Mouse (Mus musculus) midbrain, embryonic 15.5 days (tissue): ENCODE data around the gene Agbl4. TPM values are rescaled to one million over a fixed set of nuclear protein-coding genes. Genes with fewer than 3 reads are reported as not detected.

Source experiments
- ATAC-seq: fragments of 200-750 bp; cut with Nextera tagmentation; replicated peaks from 2 replicates; pipeline ENCODE4 v1.8.0; 2017; ENCODE audit warnings: moderate TSS enrichment
- H3K27ac ChIP-seq: fragments of 300-500 bp; sonication (generic); 2 replicates; pipeline ENCODE4 v1.5.1; 2015; ENCODE audit warnings: mild to moderate bottlenecking, inconsistent platforms
- H3K27me3 ChIP-seq: fragments of 300-500 bp; sonication (generic); replicated peaks from 2 replicates; pipeline ENCODE4 v1.6.1; 2015; ENCODE audit warnings: inconsistent platforms
- H3K36me3 ChIP-seq: fragments of 300-500 bp; sonication (generic); replicated peaks from 2 replicates; pipeline ENCODE4 v1.6.1; 2015; ENCODE audit warnings: inconsistent platforms
- H3K4me1 ChIP-seq: fragments of 300-500 bp; sonication (generic); 2 replicates; pipeline ENCODE4 v1.6.1; 2015; ENCODE audit warnings: inconsistent platforms
- H3K4me2 ChIP-seq: fragments of 300-500 bp; sonication (generic); 2 replicates; pipeline ENCODE4 v1.6.1; 2015; ENCODE audit warnings: inconsistent platforms, mild to moderate bottlenecking, moderate library complexity
- H3K4me3 ChIP-seq: fragments of 300-500 bp; sonication (generic); 2 replicates; pipeline ENCODE4 v1.5.1; 2015; ENCODE audit warnings: mild to moderate bottlenecking, inconsistent platforms
- H3K9ac ChIP-seq: fragments of 300-500 bp; sonication (generic); 2 replicates; pipeline ENCODE4 v1.6.1; 2015; ENCODE audit warnings: mild to moderate bottlenecking, inconsistent platforms
- H3K9me3 ChIP-seq: fragments of 300-500 bp; sonication (generic); 2 replicates; pipeline ENCODE4 v1.6.1; 2016; ENCODE audit warnings: inconsistent platforms
- WGBS: fragments of 180-500 bp; shearing (Covaris S2); methylation state at CpG from one replicate; pipeline ENCODE4 v1.1.7; 2015; ENCODE audit warnings: mixed read lengths; 5-methylcytosine and 5-hydroxymethylcytosine counted together
- polyA plus RNA-seq: library from polyadenylated mRNA; unstranded; fragments of >200 nt; fragmentation: Nextera tagmentation; extraction: Ambion mirVana; gene quantifications from 2 replicates; pipeline ENCODE4 v1.2.1, GENCODE M21; 2015

Agbl4 gene
- polyA plus RNA-seq, 1 experiment from 2014 or later = 2.7 TPM

- H3K4me2 ChIP-seq = no peak overlapping the region
- WGBS = 33% methylated on average over 1 of the region's 1 CpGs
- peak overlapping the region; percentile 9; the same call in 1 of the 2 replicates for H3K27ac ChIP-seq
- ATAC-seq = peak; percentile 54
- H3K36me3 ChIP-seq = no peaks in the 10 kb centered on the region
- H3K9ac ChIP-seq = no peak overlapping the region
- H3K4me3 ChIP-seq = no peak overlapping the region
- no peaks in the 10 kb centered on the region for H3K4me1 ChIP-seq
- H3K27me3 ChIP-seq = no peaks in the 10 kb centered on the region
- H3K9me3 ChIP-seq = no peaks in the 10 kb centered on the region
These were observed 607.4 kb downstream of the Agbl4 start for GRCm38 (mm10) chr4:111004719-111005479.

- H3K27ac ChIP-seq = no peak overlapping the region
- no peaks in the 10 kb centered on the region for H3K9me3 ChIP-seq
- no peak overlapping the region for H3K4me2 ChIP-seq
- no peak for ATAC-seq
- H3K27me3 ChIP-seq = no peaks in the 10 kb centered on the region
- 93% methylated on average over 4 of the region's 4 CpGs for WGBS
- H3K4me3 ChIP-seq = no peak overlapping the region
- H3K4me1 ChIP-seq = no peaks in the 10 kb centered on the region
- H3K36me3 ChIP-seq = no peaks in the 10 kb centered on the region
- H3K9ac ChIP-seq = no peak overlapping the region
These were observed 621.9 kb downstream of the Agbl4 start for GRCm38 (mm10) chr4:111019376-111019775.

DNA sequence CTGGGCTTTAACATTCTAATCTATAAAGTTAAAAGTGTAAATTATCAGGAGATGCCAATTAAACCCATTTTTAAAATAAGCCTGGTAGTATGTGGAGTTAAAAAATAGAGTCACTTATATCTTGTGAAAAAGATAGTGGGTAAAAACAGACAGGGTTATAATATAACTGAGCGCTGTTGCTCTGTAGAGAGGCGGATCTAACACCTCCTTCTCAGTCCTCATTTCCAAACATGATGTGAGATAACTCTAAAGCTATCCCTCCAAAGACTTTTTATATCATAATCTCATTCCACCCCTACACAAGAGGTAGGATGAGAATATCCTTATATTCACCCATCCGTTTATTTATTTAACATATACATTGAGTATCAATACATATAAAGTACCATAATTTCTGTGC lies 669.9 kb downstream of the Agbl4 start:
- Histone ChIP-seq H3K4me2 (no peak overlapping the region), H3K9ac (no peak overlapping the region), H3K27ac (no peak overlapping the region), H3K36me3 (no peaks in the 10 kb centered on the region), H3K27me3 (no peaks in the 10 kb centered on the region), H3K4me1 (no peaks in the 10 kb centered on the region), H3K4me3 (no peak overlapping the region), H3K9me3 (no peaks in the 10 kb centered on the region)
- WGBS = 96% methylated on average over 3 of the region's 3 CpGs
- no peak for ATAC-seq

DNA sequence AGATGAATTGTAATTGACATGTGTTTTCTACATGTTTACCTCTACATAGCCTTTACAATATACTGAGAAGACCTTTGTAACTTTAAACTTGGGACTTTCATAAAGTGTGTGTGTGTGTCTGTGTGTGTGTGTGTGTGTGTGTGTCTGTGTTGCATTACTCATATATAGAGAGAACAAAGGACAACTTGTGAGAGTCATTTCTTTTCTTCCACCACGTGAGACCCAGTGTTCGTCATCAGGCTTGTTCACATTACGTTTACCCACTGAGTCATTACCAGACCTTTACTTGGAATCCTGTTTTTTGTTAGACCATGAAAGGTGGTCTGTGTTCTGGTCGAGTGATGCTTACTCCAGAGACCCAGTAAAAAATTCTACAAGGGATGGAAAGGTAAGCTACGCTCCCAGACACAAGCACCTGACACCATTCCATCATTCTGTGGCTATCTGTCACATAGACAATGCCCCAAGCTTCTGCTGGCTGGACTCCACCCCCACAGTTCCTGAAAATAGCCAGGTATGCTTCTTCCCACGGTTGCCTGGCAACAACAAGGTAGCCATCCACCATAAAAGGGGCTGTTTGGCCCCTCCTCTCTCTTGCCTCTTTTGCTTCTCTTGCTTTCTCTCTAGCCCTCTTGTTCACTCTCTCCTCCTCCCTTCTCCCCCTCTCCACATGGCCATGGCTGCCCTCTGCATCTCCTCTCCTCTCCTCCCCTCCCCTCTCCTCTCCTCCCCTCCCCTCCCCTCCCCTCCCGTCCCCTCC lies 676.5 kb downstream of the Agbl4 start:
- no peak overlapping the region for H3K9ac ChIP-seq

DNA sequence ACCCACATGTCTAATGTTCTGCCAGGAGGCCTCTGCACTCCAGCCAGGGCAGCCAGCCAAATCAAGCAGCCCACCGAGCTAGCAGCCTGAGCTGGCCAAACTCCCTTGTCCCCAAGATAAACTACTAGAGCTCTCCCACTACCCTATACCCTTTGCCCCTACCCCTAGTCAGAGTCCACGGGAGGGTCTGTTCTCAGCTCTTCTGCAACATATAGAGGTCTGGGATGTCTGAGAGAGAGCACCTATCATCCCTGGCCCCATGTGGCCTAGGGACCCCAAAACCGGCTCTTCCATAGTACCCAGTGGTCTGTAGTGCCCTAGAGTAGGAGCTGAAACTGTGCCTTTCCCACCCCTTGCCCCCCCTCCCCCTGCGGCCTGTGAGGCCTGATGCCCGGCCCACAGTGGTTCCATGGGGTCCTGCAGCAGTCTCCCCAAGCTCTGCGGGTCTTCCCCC lies 677.3 kb downstream of the Agbl4 start:
- Histone ChIP-seq H3K9me3 (no peaks in the 10 kb centered on the region), H3K4me2 (no peak overlapping the region), H3K27me3 (no peaks in the 10 kb centered on the region), H3K4me3 (no peak overlapping the region), H3K36me3 (no peaks in the 10 kb centered on the region), H3K9ac (no peak overlapping the region), H3K4me1 (no peaks in the 10 kb centered on the region), H3K27ac (no peak overlapping the region)
- ATAC-seq = no peak
- WGBS = 86% methylated on average over 6 of the region's 6 CpGs

More for the DNA sequence above, 676.5 kb downstream of the Agbl4 start:
- Histone ChIP-seq H3K4me3 (no peak overlapping the region), H3K36me3 (no peaks in the 10 kb centered on the region), H3K4me2 (no peak overlapping the region), H3K9me3 (no peaks in the 10 kb centered on the region), H3K4me1 (no peaks in the 10 kb centered on the region), H3K27ac (no peak overlapping the region), H3K27me3 (no peaks in the 10 kb centered on the region)
- peak; percentile 66; the same call in 1 of the 2 replicates for ATAC-seq
- 71% methylated on average over 6 of the region's 7 CpGs for WGBS

DNA sequence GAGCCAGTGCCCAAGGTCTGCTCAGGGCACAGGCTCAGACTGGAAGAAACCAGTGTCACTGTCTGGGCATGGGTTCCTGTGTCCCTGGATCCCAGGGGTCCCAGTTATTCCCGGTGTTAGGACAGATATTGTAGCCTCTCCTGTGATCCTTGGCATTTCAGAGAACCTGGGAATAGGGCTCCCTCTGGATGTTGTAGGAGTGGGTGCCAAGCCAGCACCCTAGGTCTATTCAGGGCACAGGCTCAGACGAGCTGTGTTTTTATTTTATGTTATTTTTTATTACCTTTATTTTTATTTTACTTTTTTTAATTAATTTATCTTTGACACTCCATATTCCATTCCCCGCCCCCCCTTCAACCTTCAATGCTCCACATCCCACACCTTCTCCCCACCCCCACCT lies 680.3 kb downstream of the Agbl4 start:
- H3K4me3 ChIP-seq = no peak overlapping the region
- no peak overlapping the region for H3K4me2 ChIP-seq
- ATAC-seq = no peak
- H3K4me1 ChIP-seq = no peaks in the 10 kb centered on the region
- no peak overlapping the region for H3K27ac ChIP-seq
- no peaks in the 10 kb centered on the region for H3K9me3 ChIP-seq
- no peaks in the 10 kb centered on the region for H3K27me3 ChIP-seq
- H3K9ac ChIP-seq = no peak overlapping the region
- H3K36me3 ChIP-seq = no peaks in the 10 kb centered on the region
- 86% methylated on average over 3 of the region's 3 CpGs for WGBS

DNA sequence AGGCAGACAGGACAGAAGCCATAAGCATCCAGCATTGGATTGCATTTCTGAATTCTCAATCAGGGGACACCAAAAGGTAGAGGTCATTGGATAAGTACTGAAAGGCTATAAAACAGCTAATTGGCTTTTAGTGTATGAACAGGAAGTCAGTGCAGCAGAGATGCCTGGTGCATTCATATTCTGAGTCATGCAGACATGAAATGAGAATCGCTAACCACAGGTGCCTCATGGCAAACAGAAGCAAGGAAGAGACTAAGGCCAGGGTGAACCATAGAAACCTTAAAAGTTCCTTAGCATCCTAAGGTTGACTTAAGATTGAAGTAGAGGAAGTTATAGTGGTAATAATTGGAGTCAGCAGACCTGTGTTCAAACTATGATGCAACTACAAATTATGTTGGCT lies 687.9 kb downstream of the Agbl4 start:
- no peak for ATAC-seq

GRCm38 (mm10) chr4:111136217-111137147 lies 739.0 kb downstream of the Agbl4 start:
- ATAC-seq = peak; percentile 89

More for the DNA sequence above, 687.9 kb downstream of the Agbl4 start:
- H3K9me3 ChIP-seq = no peaks in the 10 kb centered on the region
- H3K4me1 ChIP-seq = no peaks in the 10 kb centered on the region
- WGBS = 91% methylated on average over 1 of the region's 1 CpGs
- H3K36me3 ChIP-seq = no peaks in the 10 kb centered on the region
- no peak overlapping the region for H3K9ac ChIP-seq
- H3K27ac ChIP-seq = no peak overlapping the region
- H3K27me3 ChIP-seq = no peaks in the 10 kb centered on the region
- no peak overlapping the region for H3K4me2 ChIP-seq
- no peak overlapping the region for H3K4me3 ChIP-seq

GRCm38 (mm10) chr4:111147748-111148147 lies 750.3 kb downstream of the Agbl4 start:
- Histone ChIP-seq H3K4me2 (no peak overlapping the region), H3K27me3 (no peaks in the 10 kb centered on the region), H3K9ac (no peak overlapping the region), H3K9me3 (no peaks in the 10 kb centered on the region), H3K27ac (no peak overlapping the region), H3K4me3 (no peak overlapping the region), H3K4me1 (no peaks in the 10 kb centered on the region), H3K36me3 (no peaks in the 10 kb centered on the region)
- no peak for ATAC-seq
- WGBS = 93% methylated on average over 1 of the region's 1 CpGs

More at GRCm38 (mm10) chr4:111136217-111137147, 739.0 kb downstream of the Agbl4 start:
- WGBS = 58% methylated on average over 3 of the region's 3 CpGs
- no peak overlapping the region for H3K4me2 ChIP-seq
- no peaks in the 10 kb centered on the region for H3K36me3 ChIP-seq
- H3K27ac ChIP-seq = no peak overlapping the region
- no peaks in the 10 kb centered on the region for H3K4me1 ChIP-seq
- no peaks in the 10 kb centered on the region for H3K27me3 ChIP-seq
- H3K9ac ChIP-seq = no peak overlapping the region
- no peaks in the 10 kb centered on the region for H3K9me3 ChIP-seq
- H3K4me3 ChIP-seq = no peak overlapping the region

GRCm38 (mm10) chr4:111155859-111156258 lies 758.4 kb downstream of the Agbl4 start:
- Histone ChIP-seq H3K27me3 (no peaks in the 10 kb centered on the region), H3K4me3 (no peak overlapping the region)
- ATAC-seq = no peak

GRCm38 (mm10) chr4:111181478-111181877 lies 784.0 kb downstream of the Agbl4 start:
- Histone ChIP-seq H3K27ac (no peak overlapping the region), H3K27me3 (no peaks in the 10 kb centered on the region), H3K9me3 (no peaks in the 10 kb centered on the region), H3K4me1 (no peaks in the 10 kb centered on the region), H3K9ac (no peak overlapping the region), H3K4me3 (no peak overlapping the region), H3K36me3 (no peaks in the 10 kb centered on the region), H3K4me2 (no peak overlapping the region)
- WGBS = 82% methylated on average over 2 of the region's 2 CpGs
- no peak for ATAC-seq

More at GRCm38 (mm10) chr4:111155859-111156258, 758.4 kb downstream of the Agbl4 start:
- Histone ChIP-seq H3K27ac (no peak overlapping the region), H3K4me1 (no peaks in the 10 kb centered on the region), H3K9me3 (no peaks in the 10 kb centered on the region), H3K4me2 (no peak overlapping the region), H3K36me3 (no peaks in the 10 kb centered on the region), H3K9ac (no peak overlapping the region)
- 73% methylated on average over 1 of the region's 1 CpGs for WGBS

- no peaks in the 10 kb centered on the region for H3K36me3 ChIP-seq
- ATAC-seq = no peak
- no peaks in the 10 kb centered on the region for H3K4me1 ChIP-seq
- WGBS = 65% methylated on average over 2 of the region's 2 CpGs
- H3K4me2 ChIP-seq = no peak overlapping the region
- H3K4me3 ChIP-seq = no peak overlapping the region
- no peak overlapping the region for H3K9ac ChIP-seq
- H3K27me3 ChIP-seq = no peaks in the 10 kb centered on the region
- H3K27ac ChIP-seq = no peak overlapping the region
- no peaks in the 10 kb centered on the region for H3K9me3 ChIP-seq
These were observed 802.6 kb downstream of the Agbl4 start for GRCm38 (mm10) chr4:111200100-111200499.
